Mouse (Mus musculus): ENCODE data around the gene Zwilch.
"Not testable (repeated sequence)": the region's sequence is repeated elsewhere in the genome, so short reads cannot be mapped to it uniquely, and the experiment has no call there.

Gene Zwilch

DNA sequence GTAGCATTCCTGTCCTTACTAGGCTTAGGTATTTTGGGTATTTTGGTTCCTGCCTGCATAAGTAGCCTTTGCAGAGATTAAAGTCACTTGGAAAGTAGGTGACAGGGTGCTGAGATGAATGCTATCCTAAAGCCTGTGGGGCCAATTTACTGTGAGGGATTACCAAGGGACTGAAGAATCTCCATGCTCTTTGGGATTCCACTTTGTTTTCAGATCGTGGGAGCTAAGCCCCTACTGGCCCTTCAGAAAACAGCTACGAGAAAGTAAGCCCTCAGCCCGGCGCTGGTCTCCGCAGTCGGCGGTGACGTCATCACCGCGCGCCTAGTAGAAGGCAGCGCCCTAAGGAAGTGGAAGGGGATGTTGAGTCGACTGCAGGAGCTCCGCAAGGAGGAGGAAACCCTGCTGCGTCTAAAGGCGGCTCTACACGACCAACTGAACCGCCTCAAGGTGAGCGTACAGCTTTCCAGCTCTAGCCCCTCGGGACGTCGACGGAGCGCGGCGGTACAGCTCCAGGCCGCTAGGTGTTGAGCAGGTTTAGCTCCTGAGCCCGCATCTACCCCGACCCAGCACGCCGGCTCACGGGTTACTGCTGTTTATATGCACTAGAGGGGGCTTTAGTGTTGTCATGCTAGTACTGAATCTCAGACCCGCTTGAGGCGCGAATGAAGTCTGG, 6.2 kb upstream of the Zwilch start, which contains the start of gene Snapc5:
Gene Snapc5 (plus strand): TSS at position 301 of the 673 bp plus-strand sequence.
- in situ Hi-C loops (cut with MboI, MseI), result no loop called here

DNA sequence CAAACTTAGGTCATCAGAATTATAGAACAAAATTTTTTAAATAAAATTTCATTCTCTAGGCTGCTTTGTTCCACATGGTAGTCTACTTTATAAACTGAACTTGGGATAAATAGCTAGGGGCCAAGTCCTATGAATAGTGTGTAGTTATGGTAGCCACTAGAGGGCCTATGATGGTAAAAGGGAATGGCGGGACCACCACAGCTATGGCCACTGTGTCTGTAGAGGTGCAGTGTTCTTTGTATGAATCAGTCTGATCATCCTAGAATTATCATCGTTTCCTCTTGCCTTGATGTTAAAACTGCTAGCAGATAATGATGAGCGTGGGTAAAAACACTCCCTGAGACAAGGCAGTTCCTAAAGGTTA, 5.7 kb upstream of the Zwilch start:
- in situ Hi-C loops (cut with MboI, MseI), result no loop called here

DNA sequence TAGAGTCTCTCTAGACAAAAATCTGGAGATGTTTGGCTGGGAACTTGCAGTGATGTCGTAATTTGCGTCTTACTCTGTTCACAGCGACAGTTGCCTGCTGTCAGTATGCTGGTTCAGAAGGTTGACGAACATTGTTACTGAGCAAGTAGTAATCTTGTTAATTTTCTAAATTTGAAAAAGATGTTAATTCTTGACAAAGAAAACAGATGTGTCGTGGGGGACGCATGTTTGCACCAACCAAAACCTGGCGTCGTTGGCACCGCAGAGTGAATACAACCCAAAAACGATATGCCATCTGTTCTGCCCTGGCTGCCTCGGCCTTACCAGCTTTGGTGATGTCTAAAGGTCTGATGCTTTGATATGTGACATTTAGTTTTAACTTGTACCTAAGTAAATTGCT, 2.5 kb upstream of the Zwilch start:
- in situ Hi-C loops (cut with MboI, MseI), result no loop called here

DNA sequence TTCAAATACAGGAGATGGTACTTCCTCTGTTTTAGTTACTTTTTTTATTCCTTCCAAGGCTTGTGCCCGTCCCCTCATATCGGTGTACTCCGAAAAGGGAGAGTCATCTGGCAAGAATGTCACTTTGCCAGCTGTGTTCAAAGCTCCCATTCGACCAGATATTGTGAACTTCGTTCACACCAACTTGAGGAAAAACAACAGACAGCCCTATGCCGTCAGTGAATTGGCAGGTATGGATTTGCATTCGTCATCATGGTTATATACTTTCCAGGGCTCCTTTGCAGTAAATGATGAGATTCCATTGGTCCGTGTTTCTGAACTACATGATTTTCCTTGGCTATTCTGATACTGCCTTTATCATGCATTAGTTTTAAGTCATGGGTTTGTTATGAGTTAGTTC, 1.9 kb upstream of the Zwilch start:
- in situ Hi-C loops (cut with MboI, MseI), result no loop called here

DNA sequence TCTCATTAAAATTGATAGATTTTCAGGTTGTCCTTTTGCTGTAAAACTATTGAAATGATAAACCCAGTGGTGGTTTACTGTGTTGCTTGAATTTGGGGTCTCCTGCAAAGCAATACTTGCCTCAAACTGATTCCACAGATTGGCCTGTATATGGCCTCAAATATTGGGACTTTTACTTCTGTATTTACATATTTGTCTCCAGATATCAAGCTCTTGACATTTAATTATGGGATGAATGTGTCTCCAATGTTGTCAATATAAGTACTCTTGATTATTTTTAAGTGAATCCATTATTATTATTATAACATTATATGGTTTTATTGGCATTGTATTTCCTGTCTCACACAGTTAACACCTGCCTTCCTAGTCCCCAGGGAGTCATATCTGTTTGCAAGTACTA, 1.4 kb upstream of the Zwilch start:
- in situ Hi-C loops (cut with MboI, MseI), result no loop called here

DNA sequence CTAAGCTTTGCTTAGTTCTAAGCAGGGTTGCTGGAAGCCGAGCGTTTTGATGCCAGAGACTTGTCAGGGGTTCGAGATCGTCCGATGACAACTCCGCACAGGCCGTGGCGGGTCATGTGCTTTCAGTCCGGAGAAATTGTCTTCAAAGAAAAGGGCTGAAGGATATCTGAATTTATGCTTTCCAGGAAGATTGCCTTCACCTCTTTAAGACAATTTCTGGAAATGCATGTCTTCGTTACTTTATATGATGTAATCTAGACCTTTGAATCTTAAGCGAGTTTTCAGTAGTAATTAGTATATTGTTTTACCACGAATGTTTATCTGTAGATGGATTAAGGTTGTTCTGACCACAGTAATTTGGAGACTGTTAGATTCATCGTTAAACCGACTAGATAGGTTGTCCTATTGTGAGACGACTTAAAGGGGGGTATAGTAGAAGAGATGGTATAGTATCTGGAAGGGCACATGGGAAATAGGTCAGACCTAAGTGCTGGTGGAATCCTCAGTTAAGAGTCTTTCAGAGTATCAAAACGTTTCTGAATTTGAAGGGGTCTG, 839 bp upstream of the Zwilch start:
- in situ Hi-C loops (cut with MboI, MseI), result no loop called here

DNA sequence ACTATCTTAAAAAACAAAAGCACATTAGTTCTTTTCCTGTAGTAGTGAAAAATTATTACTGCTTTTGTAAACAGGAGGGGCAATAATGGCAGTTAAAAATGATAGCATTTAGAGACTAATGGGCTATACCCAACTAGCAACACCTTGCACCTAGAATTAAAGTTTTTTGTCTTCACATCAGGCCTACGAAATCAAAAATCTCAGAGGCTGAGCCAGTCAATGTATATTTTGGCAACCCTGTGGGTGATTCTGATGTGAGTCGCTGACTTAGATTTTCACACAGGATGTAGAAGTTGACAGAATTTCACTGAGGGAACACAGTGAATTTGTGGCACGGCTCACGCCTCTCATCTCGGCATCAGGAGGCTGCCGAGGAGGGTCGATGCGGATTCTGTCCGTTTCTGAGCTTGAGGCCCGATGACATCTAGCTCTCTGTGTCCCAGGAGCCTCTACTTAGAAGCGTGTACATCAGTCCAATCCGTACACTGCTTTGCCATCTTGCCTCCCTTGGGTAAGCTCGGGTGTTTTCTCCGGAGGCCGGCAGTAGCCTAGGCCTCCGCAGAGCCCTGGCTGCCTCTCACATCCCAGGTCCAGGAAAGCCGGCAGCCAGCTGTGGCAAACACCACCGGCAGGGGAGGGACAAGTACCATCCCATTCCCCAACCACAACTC, 624 bp downstream of the Zwilch start:
- in situ Hi-C loops (cut with MboI, MseI), result no loop called here

DNA sequence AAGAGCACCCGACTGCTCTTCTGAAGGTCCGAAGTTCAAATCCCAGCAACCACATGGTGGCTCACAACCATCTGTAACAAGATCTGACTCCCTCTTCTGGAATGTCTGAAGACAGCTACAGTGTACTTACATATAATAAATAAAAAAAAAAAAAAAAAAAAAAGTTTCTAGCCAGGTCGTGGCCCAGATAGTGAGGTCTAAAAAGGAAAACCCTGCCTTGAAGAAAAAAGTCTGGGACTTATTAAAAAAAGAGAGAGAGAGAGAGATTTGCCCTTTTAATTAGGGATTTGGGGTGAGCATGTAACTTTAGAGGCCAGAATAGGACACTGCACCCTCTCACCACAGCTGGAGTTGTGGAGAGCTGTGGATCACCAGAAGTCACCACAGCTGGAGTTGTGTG, 2.9 kb downstream of the Zwilch start:
- in situ Hi-C loops (cut with MboI, MseI), result not testable (repeated sequence)

DNA sequence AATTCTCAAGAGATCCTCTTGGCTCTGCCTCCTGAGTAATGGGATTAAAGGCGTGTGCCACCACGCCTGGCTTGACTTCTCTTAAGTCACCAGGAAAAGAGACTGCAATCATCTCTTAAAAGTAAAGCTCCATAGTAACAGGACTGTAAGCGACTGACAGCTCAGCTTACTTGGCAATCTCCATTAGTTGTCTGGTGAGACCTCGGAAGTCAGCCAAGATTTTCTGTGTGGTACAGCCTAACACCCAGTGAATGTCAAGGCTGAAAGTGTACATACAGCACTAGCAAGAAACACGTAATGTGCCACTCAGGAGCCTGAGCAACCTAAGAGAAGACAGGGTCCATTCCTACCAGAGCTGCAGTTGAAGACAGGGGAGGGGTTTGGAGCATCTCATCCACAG, 12.4 kb downstream of the Zwilch start:
- in situ Hi-C loops (cut with MboI, MseI), result no loop called here

DNA sequence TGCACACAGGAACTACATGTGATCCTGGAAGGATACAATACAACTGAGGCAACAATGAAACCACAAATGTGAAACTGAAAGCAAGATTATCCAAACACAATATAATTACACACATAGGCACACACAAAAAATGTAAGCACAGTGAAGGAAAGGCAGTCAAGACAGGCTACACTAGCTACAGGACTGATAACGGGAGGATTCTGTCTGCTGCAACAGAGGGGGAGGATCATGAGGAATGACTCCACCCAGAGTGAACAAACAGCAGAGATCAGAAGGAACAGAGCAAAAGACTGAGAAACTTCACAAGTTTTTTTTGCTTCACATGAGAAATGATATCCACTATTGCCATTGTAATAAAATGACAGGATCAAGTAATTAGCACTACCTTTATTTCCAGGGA, 16.3 kb downstream of the Zwilch start:
- in situ Hi-C loops (cut with MboI, MseI), result loop anchor here (5.0 kb wide), 1 partner anchor 821 kb away; no protein-coding TSS in a partner anchor

DNA sequence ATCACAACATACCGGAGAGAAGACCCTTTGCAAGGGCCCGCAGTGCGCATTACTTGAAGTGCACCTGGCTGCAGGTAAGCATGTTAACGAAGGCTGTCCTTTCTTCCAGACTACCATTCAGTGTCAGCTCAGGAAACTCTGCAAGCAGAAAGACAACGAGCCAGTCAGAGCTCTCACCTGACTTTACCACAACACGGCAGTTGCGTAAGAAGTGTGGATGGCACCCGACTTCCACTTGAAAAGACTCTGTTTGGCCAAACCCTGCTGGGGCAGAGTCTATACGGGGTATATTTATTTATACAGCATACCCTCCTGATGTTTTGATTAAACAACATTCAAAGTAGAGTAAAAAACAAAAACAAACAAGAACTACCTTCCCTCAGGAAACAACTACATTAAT, 33.0 kb downstream of the Zwilch start:
- in situ Hi-C loops (cut with MboI, MseI), result no loop called here

DNA sequence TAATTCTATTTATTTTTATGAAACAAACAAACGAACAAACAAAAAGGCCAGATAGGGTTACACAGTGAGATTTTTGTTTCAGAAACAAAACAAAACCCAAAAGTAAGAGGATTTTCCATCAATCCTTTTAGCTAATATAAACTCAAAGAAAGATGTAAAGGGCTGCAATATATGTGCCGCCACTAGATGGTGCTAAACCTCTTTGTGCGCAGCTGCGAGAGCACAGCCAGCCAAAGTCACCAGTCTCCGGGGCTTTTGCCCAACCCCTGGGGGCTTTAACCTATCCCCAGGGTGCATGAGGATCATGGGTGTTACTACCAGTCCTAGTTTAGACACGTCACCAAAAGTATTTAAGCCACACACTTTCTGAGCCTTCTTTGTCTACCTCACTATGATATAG, 34.0 kb downstream of the Zwilch start:
- in situ Hi-C loops (cut with MboI, MseI), result not testable (repeated sequence)

DNA sequence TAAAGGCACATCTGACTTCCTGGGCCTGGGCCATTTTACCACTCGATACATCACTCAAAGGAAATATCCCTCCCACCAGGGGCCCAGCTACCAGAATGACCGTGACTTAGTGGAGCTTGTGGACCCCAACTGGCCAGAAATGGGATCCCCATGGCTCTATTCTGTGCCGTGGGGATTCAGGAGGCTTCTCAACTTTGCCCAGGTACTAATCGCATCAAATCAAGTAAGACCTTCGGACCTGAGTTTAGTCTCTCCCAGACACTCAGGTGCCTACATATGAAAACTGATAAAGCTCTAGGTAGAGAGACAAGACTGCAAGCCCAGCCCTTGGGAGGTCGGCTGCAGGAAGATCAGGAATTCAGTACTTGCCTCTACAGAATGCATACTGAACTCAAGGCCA, 41.3 kb downstream of the Zwilch start:
- in situ Hi-C loops (cut with MboI, MseI), result no loop called here

DNA sequence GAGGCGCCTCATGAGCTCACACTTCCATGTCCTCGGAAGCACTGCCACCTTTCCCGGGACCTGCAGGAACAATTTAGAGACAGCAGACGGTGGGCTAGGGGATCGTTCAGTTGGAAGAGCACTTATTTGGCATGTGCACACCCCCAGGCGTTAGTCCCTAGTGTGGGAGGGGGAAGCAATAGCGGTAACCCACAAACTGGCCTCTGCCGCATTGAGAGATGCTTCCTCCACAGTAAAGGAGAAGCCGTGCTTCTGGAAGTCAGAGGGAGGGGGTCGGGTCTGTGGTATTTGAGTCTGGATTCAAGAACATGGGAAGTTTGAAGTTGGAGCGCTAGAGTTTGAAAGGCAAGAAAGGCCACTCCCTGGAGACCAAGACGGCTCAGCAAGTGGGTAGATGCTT, 46.8 kb downstream of the Zwilch start:
- in situ Hi-C loops (cut with MboI, MseI), result no loop called here

DNA sequence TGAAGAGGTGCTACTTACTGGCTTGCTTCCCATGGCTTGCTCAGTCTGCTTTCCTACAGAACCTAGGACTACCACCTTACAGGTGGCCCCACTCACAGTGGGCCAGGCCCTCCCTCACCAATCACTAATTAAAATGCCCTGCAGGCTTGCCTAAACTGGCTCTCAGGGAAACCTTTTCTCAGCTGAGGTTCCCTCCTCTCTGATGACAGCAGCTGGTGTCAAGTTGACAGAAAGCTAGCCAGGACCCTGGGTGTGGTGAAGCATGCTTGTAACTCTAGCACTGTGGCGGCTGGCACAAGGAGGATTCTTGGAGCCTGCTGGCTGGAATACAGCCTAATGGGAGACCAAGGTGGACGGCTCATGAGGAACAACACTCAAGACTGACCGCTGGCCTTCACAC, 47.6 kb downstream of the Zwilch start:
- in situ Hi-C loops (cut with MboI, MseI), result no loop called here

DNA sequence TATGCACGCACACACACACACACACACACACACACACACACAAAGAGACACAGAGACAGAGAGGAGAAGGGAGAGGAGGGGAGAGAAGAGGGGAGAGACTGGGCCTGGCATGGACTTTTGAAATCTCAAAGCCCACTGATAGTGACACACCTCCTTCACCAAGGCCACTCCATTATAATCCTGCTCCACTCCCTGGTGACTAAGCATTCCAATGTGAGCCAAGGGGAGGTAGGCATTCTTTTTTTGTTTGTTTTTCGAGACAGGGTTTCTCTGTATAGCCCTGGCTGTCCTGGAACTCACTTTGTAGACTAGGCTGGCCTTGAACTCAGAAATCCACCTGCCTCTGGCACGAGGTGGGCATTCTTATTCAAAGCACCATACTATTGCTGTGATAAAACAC, 48.1 kb downstream of the Zwilch start:
- in situ Hi-C loops (cut with MboI, MseI), result loop anchor here (25.0 kb wide), 1 partner anchor 487 kb away; no protein-coding TSS in a partner anchor

DNA sequence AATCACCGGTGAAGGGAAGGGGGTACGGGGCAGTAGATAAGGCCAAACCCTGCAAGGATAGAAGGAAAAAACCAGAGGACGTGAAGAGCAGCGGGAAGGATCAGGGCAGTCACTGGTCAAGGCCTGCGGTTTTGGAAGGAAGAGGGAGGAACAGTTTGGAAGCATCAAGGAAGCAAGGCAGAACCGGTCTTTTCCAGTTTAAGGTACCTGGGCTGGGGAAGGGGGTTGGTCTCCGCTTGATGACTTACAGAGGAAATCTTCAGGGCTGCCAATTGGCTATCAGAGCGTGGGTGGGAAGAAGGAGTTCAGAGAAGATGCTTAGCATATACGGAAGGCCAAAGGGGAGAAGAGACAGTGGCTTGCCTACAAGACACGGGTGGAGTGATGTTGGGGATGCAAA, 50.3 kb downstream of the Zwilch start:
- in situ Hi-C loops (cut with MboI, MseI), result loop anchor here (25.0 kb wide), 1 partner anchor 490 kb away; no protein-coding TSS in a partner anchor

DNA sequence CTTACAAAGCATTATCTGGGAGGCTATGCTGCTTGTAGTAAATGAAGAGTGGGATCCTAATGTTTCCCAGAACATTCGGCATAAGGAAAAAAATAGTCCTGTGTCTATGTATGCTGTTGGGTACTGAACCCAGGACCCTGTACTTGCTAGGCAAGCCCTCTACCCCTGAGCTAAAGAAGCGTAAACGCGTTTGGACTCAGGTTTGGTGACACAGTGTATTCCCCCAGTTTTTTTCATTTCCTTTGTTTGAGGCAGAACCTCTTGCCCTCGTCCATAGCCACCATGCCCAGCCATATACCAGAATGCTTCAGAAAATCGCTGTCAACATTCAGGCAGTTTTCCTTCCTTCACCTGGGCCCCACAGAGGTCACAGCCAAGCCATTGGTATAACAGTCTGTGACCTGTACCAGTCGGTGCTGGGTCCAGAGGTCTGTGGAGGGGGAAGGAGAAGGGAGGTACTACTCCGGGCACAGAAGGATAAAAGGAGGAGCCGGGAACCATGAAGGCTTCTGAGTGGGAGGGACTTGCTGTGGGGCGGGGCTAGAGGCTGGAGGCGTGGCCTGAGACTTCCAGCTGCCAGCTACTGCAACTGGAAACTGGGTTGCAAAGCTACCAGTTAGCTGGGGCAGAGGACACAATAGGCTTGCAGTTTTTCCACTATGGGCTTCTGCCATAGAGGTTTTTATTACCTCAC, 52.2 kb downstream of the Zwilch start:
- in situ Hi-C loops (cut with MboI, MseI), result loop anchor here (25.0 kb wide), 1 partner anchor 492 kb away; no protein-coding TSS in a partner anchor

DNA sequence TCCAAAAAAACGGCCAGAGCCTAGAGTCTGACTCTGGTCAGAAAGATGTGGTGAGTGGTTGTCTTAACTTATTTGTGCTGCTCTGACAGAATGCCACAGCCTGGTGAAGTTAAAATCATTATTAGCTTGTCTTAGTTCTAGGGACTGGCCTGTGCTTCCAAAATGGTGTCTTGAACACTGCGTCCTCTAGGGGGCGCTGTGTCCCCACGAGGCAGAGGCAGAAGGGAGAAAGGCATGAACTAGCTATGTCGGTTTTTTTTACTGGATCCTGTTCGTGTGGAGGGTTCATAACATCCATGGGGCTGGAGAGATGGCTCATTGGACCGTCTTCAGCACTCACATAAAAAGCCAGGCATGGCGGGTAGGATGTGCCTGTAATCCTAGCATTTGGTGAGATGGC, 53.0 kb downstream of the Zwilch start:
- in situ Hi-C loops (cut with MboI, MseI), result loop anchor here (25.0 kb wide), 1 partner anchor 492 kb away; no protein-coding TSS in a partner anchor

DNA sequence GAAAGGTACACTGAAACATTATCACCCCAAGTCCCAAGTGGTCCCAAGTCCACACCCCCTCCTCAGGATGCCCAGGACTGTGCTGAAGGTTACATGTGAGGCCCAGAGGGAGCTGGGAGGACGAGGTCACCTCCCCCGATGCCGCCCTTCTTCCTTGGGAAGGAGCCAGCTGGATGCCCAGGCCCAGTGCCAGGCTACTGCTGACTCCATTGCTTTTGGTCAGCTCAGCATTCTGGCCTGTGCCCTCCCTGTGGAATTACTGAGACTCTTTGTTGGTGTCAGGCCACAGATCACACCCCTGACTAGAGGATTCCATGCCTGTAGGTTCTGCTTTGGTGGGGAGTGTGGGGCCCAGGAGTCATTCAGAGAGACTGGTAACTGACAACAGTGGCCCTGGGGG, 56.0 kb downstream of the Zwilch start, which contains the start of gene Lctl:
Gene Lctl (plus strand): TSS at position 272 of the 400 bp plus-strand sequence.
- in situ Hi-C loops (cut with MboI, MseI), result loop anchor here (25.0 kb wide), 1 partner anchor 495 kb away; no protein-coding TSS in a partner anchor

DNA sequence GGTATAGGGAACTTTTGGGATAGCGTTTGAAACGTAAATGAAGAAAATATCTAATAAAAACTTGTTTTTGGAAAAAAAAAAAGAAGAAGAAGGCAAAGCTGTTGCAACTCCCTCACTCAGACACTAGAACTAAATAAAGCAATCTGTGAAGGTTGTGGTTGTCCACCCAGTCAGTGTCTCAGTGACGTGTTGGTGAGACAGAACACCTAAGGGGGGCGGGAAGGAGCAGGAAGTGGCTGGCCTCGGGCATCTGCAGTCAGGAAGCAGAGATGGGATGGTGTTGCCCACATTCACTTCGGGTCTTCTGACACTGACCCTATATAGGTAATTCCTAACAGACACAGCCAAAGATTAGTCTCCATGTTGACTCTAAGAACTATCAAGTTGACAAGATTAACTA, 57.1 kb downstream of the Zwilch start:
- in situ Hi-C loops (cut with MboI, MseI), result loop anchor here (25.0 kb wide), 1 partner anchor 497 kb away; no protein-coding TSS in a partner anchor

DNA sequence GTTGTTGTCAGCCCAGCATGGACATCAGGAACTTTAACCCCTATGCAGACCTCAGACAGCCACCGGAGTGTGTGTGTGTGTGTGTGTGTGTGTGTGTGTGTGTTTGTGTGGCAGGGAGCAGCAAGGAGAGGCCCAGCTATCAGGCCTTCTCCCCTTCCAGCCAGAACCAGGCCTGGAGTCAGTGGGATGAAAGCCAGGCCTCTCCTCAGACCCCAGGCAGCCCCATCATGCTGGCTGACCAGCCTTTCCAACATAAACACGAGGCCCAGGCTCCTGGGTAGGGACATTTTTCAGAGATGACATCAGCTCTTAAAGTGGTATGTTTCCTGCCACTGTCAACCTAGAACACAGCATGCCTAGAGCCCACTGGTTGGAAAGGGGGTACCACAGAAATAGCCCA, 58.3 kb downstream of the Zwilch start:
- in situ Hi-C loops (cut with MboI, MseI), result loop anchor here (25.0 kb wide), 1 partner anchor 498 kb away; no protein-coding TSS in a partner anchor

Measured in T-helper 2 cell (primary cell).